Mouse (Mus musculus) limb, embryonic 11.5 days (tissue): Measurements from ENCODE around the gene Hipk2. TPM values are rescaled to one million over a fixed set of nuclear protein-coding genes. Genes with fewer than 3 reads are reported as not detected.

Experiments used
- ATAC-seq: fragments of 200-750 bp; cut with Nextera tagmentation; 2 replicates; pipeline ENCODE4 v1.8.0; 2017; ENCODE audit warnings: low read depth; ENCODE audit not compliant: insufficient number of reproducible peaks, low FRiP score, low TSS enrichment
- DNase-seq: peaks from one replicate; pipeline ENCODE4 v3.0.0-alpha.2; 2015; ENCODE audit warnings: low spot score
- H3K27ac ChIP-seq: fragments of 300-500 bp; sonication (generic); replicated peaks from 2 replicates; pipeline ENCODE4 v1.5.1; 2014; ENCODE audit warnings: low read depth, mild to moderate bottlenecking, low read length
- H3K27me3 ChIP-seq: fragments of 300-500 bp; sonication (generic); 2 replicates; pipeline ENCODE4 v1.6.1; 2014; ENCODE audit warnings: mild to moderate bottlenecking, low read length, mixed read lengths; ENCODE audit not compliant: control insufficient read depth, insufficient read depth
- H3K36me3 ChIP-seq: fragments of 300-500 bp; sonication (generic); 2 replicates; pipeline ENCODE4 v1.6.1; 2014; ENCODE audit warnings: mild to moderate bottlenecking, low read length, moderate library complexity, mixed read lengths; ENCODE audit not compliant: control insufficient read depth, insufficient read depth
- H3K4me1 ChIP-seq: fragments of 300-500 bp; sonication (generic); 2 replicates; pipeline ENCODE4 v1.6.1; 2014; ENCODE audit warnings: low read length, mixed read lengths; ENCODE audit not compliant: control insufficient read depth, insufficient read depth
- H3K4me2 ChIP-seq: fragments of 300-500 bp; sonication (generic); 2 replicates; pipeline ENCODE4 v1.6.1; 2014; ENCODE audit warnings: low read depth, mild to moderate bottlenecking, moderate library complexity; ENCODE audit not compliant: severe bottlenecking
- H3K4me3 ChIP-seq: fragments of 300-500 bp; sonication (generic); 2 replicates; pipeline ENCODE4 v1.5.1; 2014; ENCODE audit warnings: low read depth, low read length
- H3K9ac ChIP-seq: fragments of 300-500 bp; sonication (generic); 2 replicates; pipeline ENCODE4 v1.6.1; 2014; ENCODE audit warnings: mild to moderate bottlenecking, low read length
- H3K9me3 ChIP-seq: fragments of 300-500 bp; sonication (generic); 2 replicates; pipeline ENCODE4 v1.6.1; 2016; ENCODE audit warnings: low read length; ENCODE audit not compliant: control insufficient read depth
- WGBS: fragments of 180-500 bp; shearing (Covaris S2); extraction: QIAGEN DNeasy Blood & Tissue Kit; methylation state at CpG from one replicate; pipeline ENCODE4 v1.1.7; 2014; 5-methylcytosine and 5-hydroxymethylcytosine counted together
- polyA plus RNA-seq: library from polyadenylated mRNA; unstranded; fragments of >200 nt; fragmentation: Nextera tagmentation; extraction: Ambion mirVana; gene quantifications from 2 replicates; pipeline ENCODE4 v1.2.1, GENCODE M21; 2014

Gene Hipk2
- polyA plus RNA-seq, 1 experiment from 2014 or later, result 20.5 TPM

DNA sequence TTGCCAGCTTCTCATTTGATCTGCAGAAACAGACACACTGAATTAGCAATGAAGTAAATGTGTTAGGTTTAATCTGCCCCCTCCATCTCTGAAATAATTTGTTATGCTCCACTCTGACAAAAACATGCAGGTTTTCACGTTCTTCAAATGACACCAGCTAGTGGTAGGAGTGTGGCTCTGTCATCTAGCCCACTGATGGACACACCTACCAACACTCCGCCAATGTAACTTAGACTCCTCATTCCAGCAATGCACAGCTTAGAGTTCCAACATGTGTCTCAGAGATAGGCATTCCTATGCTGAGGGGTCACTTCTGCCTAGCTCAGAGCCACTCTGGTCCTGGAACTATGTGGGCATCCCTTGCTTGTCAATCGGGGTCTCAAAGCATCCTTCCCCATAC is 78.4 kb downstream of the Hipk2 start:
- H3K4me3 ChIP-seq, result no peak overlapping the region
- H3K9me3 ChIP-seq, result no peaks in the 10 kb centered on the region
- no peak overlapping the region for H3K4me2 ChIP-seq
- no peak overlapping the region for H3K9ac ChIP-seq
- no peaks in the 10 kb centered on the region for H3K27me3 ChIP-seq
- ATAC-seq (no peak), DNase-seq (no peak)
- no peaks in the 10 kb centered on the region for H3K4me1 ChIP-seq
- no peaks in the 10 kb centered on the region for H3K36me3 ChIP-seq
- H3K27ac ChIP-seq, result no peak overlapping the region
- 86% methylated on average over 3 of the region's 3 CpGs for WGBS

DNA sequence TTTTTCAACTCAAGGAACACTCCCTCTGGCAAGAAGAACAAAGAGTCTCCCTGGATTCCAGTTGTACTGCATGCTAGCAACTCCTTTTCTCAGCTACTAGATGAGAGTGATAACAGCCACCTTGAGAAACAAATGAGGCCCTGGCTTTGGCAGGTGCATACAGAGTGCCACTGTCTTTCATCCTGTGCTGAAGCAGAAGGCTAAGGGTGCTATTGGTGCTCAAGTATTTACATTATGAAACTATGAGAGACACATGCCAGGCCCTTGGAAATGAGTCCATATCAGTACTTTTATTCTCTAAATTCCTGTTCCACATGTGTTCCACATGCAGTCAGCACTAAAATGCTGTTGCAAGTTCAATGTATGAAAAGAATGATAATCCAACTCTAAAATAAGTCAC is 79.0 kb downstream of the Hipk2 start:
- Histone ChIP-seq H3K27ac (no peak overlapping the region), H3K4me1 (no peaks in the 10 kb centered on the region), H3K36me3 (no peaks in the 10 kb centered on the region; the same call in 1 of the 2 replicates), H3K9ac (no peak overlapping the region), H3K27me3 (no peaks in the 10 kb centered on the region), H3K9me3 (no peaks in the 10 kb centered on the region), H3K4me2 (no peak overlapping the region), H3K4me3 (no peak overlapping the region)
- DNase-seq (no peak), ATAC-seq (no peak)

DNA sequence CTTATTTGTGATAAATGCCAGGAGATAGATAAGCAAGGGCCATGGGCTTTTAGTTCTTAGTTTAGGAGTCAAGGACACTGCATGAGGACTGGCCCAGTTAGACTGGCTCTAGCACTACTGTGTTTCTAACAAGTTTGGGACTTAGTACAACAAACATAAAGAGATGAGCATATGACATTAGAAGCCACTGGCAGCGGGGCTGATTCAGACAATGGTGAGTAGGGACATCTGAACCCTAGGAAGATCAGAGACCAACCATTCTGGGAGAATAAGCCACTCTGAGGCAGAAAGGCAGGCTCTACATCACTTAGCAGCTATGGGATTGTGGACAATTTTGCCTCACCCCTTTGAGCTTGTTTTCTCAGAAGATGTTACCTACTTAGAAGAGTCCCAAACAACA is 79.6 kb downstream of the Hipk2 start:
- no peaks in the 10 kb centered on the region for H3K4me1 ChIP-seq
- no peaks in the 10 kb centered on the region; the same call in 1 of the 2 replicates for H3K36me3 ChIP-seq
- ATAC-seq (no peak), DNase-seq (no peak)
- no peaks in the 10 kb centered on the region for H3K27me3 ChIP-seq
- no peak overlapping the region for H3K9ac ChIP-seq
- WGBS, result 93% methylated on average over 1 of the region's 1 CpGs
- no peak overlapping the region for H3K4me2 ChIP-seq
- H3K27ac ChIP-seq, result no peak overlapping the region
- H3K4me3 ChIP-seq, result no peak overlapping the region
- H3K9me3 ChIP-seq, result no peaks in the 10 kb centered on the region

DNA sequence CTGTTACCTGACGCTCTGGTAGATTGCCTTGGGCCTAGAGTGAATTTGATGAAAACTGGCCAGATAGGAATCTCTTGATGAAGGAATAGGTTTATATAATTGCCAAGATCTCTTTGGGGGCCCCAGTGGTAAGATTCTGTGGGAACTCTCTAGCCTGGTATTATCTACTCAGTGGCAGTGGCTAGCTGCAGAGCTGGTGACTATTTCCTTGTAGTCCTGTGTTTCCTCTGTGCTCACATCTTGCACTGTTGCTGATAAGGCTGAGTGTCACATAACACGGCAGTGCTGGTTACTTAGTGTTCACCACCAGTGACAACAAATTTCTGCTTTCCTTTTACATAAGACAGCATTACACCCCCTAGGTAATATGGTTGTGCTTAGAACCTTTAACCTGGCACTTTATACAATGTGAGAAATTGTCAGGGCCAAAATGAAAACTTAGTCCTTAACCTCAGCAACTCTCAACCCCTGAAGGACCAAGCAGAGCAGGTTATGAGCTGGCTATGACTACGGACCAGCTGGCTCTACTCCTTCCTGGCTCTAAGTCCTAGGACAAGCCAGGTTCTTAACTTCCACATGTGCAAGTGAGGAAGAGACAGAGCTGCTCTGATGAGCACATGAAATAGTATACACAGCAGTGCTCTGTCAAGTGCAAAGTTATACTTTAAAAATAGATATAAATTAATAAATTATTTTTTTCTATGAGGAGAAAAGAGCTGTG is 80.7 kb downstream of the Hipk2 start:
- 86% methylated on average over 3 of the region's 3 CpGs for WGBS
- ATAC-seq (no peak), DNase-seq (no peak)
- Histone ChIP-seq H3K4me1 (no peaks in the 10 kb centered on the region), H3K27me3 (no peaks in the 10 kb centered on the region), H3K9ac (no peak overlapping the region), H3K4me2 (no peak overlapping the region), H3K27ac (no peak overlapping the region), H3K36me3 (no peaks in the 10 kb centered on the region; the same call in 1 of the 2 replicates), H3K4me3 (no peak overlapping the region), H3K9me3 (no peaks in the 10 kb centered on the region)

DNA sequence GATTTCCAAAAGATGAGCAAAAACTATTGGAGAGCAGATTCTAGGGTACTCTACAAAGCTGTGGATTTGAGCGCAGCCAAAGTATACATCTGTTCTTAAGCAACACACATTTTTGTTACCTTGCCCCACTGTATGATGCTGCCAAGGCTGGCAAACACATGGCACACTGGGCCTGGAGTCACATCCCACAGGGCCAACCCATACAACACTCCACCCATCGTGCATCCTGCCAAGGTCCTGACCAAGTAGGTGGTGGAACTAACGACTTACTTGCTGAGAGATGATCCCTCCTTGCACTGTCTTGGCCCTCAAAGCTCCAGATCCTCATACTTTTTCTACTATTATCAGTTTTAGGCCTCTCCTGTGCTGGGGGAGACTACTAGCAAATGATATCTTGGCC is 83.0 kb downstream of the Hipk2 start:
- DNase-seq, result no peak
- H3K36me3 ChIP-seq, result no peaks in the 10 kb centered on the region; the same call in 1 of the 2 replicates
- no peak overlapping the region for H3K9ac ChIP-seq
- no peaks in the 10 kb centered on the region for H3K4me1 ChIP-seq
- H3K9me3 ChIP-seq, result no peaks in the 10 kb centered on the region
- H3K27me3 ChIP-seq, result no peaks in the 10 kb centered on the region
- H3K27ac ChIP-seq, result no peak overlapping the region
- no peak overlapping the region for H3K4me2 ChIP-seq
- no peak overlapping the region for H3K4me3 ChIP-seq
- 87% methylated on average over 3 of the region's 3 CpGs for WGBS
- no peak for ATAC-seq

DNA sequence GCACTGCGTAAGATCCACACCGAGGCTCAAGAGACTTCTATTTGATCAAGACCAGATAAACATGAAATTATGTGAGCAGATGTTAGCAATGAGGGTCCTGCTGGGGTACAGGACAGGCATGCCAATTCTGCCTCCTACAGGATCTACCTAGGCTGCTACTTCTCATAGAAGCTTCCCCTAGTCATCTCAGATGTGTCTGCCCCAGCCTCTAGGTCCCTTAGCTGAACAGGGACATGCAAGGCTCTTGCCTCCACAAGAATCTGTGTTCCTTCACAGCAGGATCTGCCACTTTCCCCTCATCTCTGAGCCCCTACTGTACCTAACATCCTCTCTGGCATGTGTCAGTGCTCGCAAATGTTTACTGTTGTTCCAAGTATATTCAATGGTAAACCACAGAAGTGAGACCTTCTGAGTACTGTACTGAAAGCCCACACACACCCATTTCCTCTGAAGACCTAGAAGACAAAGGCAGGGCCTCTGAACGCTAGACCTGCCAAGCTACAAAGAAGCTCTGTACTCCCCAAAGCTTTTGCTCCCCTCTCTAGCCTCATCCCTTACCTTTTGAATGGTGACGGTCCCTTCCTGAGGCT is 86.6 kb downstream of the Hipk2 start:
- Histone ChIP-seq H3K9ac (no peak overlapping the region), H3K27me3 (no peaks in the 10 kb centered on the region), H3K4me1 (no peaks in the 10 kb centered on the region), H3K36me3 (no peaks in the 10 kb centered on the region; the same call in 1 of the 2 replicates), H3K9me3 (no peaks in the 10 kb centered on the region), H3K4me2 (no peak overlapping the region), H3K27ac (no peak overlapping the region), H3K4me3 (no peak overlapping the region)
- DNase-seq (no peak), ATAC-seq (no peak)
- WGBS, result 85% methylated on average over 5 of the region's 5 CpGs

DNA sequence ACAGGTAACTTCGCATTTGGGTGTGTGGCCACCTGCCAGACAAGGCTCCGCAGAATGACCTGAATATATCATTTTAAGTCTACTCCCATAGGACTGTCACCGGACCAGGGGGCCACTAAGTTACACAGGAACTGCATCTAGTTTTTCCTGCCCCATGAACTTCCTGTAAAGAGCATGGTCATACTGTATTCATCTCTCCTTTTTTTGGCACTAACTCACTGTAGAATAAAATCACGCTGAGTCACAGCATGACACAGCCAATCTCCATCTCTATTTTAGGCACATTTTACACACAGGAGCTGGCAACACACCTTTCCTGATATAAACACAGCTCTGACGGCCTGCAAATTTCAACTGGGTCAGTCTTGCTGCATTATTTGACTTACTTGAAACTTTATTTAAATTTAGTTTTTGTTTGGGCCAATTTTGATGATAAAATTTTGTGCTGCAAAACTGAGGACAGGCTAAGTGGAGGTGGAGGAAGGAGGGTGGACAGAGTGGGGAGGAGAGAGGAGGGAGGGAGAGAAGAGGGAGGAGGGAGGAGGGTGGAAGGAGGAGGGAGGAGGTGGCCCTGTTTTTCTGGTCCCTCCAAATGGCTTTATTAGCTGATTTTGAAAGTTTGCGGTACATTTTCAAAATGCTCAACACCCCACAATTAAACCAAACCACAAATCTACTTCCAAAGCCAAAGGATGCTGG is 88.0 kb downstream of the Hipk2 start:
- Histone ChIP-seq H3K4me2 (no peak overlapping the region), H3K27ac (no peak overlapping the region), H3K4me1 (no peaks in the 10 kb centered on the region), H3K36me3 (no peaks in the 10 kb centered on the region; the same call in 1 of the 2 replicates), H3K9ac (no peak overlapping the region), H3K4me3 (no peak overlapping the region), H3K27me3 (no peaks in the 10 kb centered on the region), H3K9me3 (no peaks in the 10 kb centered on the region)
- ATAC-seq, result no peak
- 90% methylated on average over 6 of the region's 6 CpGs for WGBS
- DNase-seq, result no peak

DNA sequence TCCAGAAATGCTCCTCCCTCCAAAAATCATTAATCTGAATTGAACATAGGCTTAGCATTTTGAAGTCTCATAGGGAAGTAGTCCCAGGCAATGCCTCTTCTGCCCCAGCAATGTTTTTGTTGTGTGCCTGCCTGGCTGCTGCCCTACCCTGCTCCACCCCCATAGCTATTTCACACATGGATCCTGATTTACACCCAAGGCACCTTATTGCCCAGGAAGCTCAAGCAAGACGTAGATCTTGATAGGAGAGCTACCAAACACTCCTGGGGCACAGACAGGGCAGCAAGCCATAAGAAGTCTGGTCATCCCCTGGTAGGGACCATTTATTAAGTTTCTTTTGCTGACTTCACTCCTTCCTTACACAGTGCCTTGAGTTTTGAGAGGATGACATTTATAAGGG is 88.8 kb downstream of the Hipk2 start:
- no peak overlapping the region for H3K4me2 ChIP-seq
- H3K9ac ChIP-seq, result no peak overlapping the region
- no peaks in the 10 kb centered on the region for H3K27me3 ChIP-seq
- H3K9me3 ChIP-seq, result no peaks in the 10 kb centered on the region
- WGBS, result 30% methylated on average over 1 of the region's 1 CpGs
- H3K4me1 ChIP-seq, result no peaks in the 10 kb centered on the region
- H3K27ac ChIP-seq, result no peak overlapping the region
- H3K4me3 ChIP-seq, result no peak overlapping the region
- ATAC-seq, result no peak
- no peaks in the 10 kb centered on the region; the same call in 1 of the 2 replicates for H3K36me3 ChIP-seq
- no peak for DNase-seq
